Mouse (Mus musculus): ENCODE data around the gene Gm10282. TPM values are rescaled to one million over a fixed set of nuclear protein-coding genes. Genes with fewer than 3 reads are reported as not detected.

Gene Gm10282
- total and polyA plus RNA-seq, 2 experiments from 2014 or later, result 0.15 to 8.4 TPM

DNA sequence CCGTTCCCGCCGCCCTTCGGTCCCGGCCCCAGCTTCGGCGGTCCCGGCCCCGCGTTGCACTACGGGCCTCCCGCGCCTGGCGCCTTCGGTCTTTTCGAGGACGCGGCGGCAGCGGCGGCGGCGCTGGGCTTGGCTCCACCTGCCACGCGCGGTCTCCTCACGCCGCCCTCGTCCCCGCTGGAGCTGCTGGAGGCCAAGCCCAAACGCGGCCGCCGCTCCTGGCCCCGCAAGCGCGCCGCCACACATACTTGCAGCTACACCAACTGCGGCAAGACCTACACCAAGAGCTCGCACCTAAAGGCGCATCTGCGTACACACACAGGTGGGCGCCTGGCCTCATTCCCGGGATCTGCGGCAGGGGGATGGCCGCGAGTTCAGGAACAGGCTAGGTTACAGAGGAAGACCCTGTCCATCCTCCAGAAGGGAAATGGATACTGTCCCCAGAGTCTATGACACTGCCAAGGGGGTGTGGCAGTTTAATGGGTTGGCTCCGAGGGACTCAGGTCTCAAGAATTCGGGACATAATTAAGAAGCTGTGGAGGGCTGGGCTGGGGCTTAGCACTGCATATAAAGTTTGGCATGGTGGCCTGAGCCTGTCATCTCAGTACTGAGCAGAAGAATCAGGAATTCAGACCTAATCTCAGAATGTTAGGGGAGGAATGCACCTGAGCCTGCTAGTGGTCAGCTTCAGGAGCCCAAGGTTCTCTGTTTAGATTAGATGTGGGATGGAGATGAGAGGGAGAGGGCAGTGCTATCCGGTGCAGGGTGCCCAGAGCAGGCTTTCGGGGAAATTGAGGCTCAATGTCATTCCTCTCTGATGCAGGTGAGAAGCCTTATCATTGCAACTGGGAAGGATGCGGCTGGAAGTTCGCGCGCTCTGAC is 15.1 kb upstream of the Gm10282 start:
- H3K9me3 ChIP-seq (replicated peaks; ENCODE audit: control insufficient read depth, low read length), result no peaks in the 10 kb centered on the region
- WGBS, result 10% methylated on average over 53 of the region's 55 CpGs
- peaks cover 6% of the 10 kb centered on the region; the same call in 1 of the 2 replicates for H3K36me3 ChIP-seq (replicated peaks; ENCODE audit: control insufficient read depth, insufficient read depth, low read length)
- H3K4me2 ChIP-seq (ENCODE audit: low read depth, low read length), result peak overlapping the region; percentile 95
- peak overlapping the region; percentile 92 for H3K27ac ChIP-seq (ENCODE audit: low read depth)
- ATAC-seq (ENCODE audit: insufficient read depth, low read depth) (no peak), DNase-seq (ENCODE audit: low spot score) (no peak)
- no peaks in the 10 kb centered on the region for H3K27me3 ChIP-seq (ENCODE audit: control insufficient read depth, insufficient read depth, low read length)
- TF ChIP-seq CTCF (IDR thresholded peaks at IDR 0.05; ENCODE audit: low read depth) (no peak), EP300 (IDR thresholded peaks at IDR 0.05; ENCODE audit: low read depth) (no peak)
- peak overlapping the region; percentile 89 for H3K9ac ChIP-seq (replicated peaks; ENCODE audit: low read depth, low read length)
- peaks cover 33% of the 10 kb centered on the region for H3K4me1 ChIP-seq (ENCODE audit: control insufficient read depth, insufficient read depth)
- peak overlapping the region; percentile 68 for H3K4me3 ChIP-seq (ENCODE audit: low read depth, low read length)

DNA sequence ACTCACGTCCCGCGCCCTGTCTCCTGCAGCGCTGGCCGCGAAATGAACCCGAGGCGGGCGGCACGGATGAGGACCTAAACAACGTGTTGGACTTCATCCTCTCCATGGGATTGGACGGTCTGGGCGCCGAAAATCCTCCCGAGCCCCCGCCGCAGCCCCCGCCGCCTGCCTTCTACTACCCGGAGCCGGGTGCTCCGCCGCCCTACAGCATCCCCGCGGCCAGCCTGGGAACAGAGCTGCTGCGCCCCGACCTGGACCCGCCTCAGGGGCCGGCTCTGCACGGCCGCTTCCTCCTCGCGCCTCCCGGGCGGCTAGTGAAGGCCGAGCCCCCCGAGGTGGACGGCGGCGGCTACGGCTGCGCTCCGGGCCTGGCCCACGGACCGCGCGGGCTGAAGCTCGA is 14.3 kb upstream of the Gm10282 start:
- H3K4me3 ChIP-seq (ENCODE audit: low read depth, low read length), result peak overlapping the region; percentile 68
- H3K9ac ChIP-seq (replicated peaks; ENCODE audit: low read depth, low read length), result peak overlapping the region; percentile 89
- peaks cover 6% of the 10 kb centered on the region; the same call in 1 of the 2 replicates for H3K36me3 ChIP-seq (replicated peaks; ENCODE audit: control insufficient read depth, insufficient read depth, low read length)
- H3K4me1 ChIP-seq (ENCODE audit: control insufficient read depth, insufficient read depth), result peaks cover 33% of the 10 kb centered on the region
- peak; percentile 2 for ATAC-seq (ENCODE audit: insufficient read depth, low read depth)
- TF ChIP-seq EP300 (IDR thresholded peaks at IDR 0.05; ENCODE audit: low read depth), result no peak
- TF ChIP-seq CTCF (IDR thresholded peaks at IDR 0.05; ENCODE audit: low read depth), result no peak
- H3K27ac ChIP-seq (ENCODE audit: low read depth), result peak overlapping the region; percentile 92
- no peak for DNase-seq (ENCODE audit: low spot score)
- H3K9me3 ChIP-seq (replicated peaks; ENCODE audit: control insufficient read depth, low read length), result no peaks in the 10 kb centered on the region
- peak overlapping the region; percentile 95 for H3K4me2 ChIP-seq (ENCODE audit: low read depth, low read length)
- WGBS, result under 1% methylated on average over 46 of the region's 48 CpGs
- no peaks in the 10 kb centered on the region for H3K27me3 ChIP-seq (ENCODE audit: control insufficient read depth, insufficient read depth, low read length)

DNA sequence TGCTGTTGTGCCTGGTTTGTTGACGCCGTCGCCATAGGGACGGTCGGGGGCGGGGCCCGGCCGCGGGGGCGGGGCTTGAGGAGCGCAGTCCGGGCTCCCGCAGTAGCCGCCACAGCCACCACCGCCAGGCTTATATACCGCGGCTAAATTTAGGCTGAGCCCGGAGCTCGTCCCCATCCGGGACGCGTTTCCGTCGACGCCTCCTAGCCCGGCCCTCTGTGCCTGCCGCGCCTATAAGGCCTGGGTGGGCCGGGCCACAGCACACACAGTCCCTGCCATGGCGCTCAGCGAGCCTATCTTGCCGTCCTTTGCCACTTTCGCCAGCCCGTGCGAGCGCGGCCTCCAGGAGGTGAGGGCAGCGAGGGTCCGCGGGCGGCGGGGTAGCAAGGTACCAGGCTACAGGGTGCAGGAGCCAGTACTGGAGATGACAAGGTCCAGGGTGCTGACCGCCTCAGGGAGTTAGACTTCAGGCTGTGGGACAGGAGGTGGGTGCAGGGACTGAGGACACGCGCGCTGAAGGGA is 13.8 kb upstream of the Gm10282 start, which contains the start of gene Klf2:
Gene Klf2 (plus strand): TSS at position 233 of the 522 bp plus-strand sequence.
- peak within 1 kb of the TSS; percentile 95 for H3K4me2 ChIP-seq (ENCODE audit: low read depth, low read length)
- H3K9ac ChIP-seq (replicated peaks; ENCODE audit: low read depth, low read length), result peak within 1 kb of the TSS; percentile 89
- TF ChIP-seq CTCF (IDR thresholded peaks at IDR 0.05; ENCODE audit: low read depth) (no peak), EP300 (IDR thresholded peaks at IDR 0.05; ENCODE audit: low read depth) (peak; percentile 92; the same call in 1 of the 2 replicates)
- H3K9me3 ChIP-seq (replicated peaks; ENCODE audit: control insufficient read depth, low read length), result no peaks in the 10 kb centered on the region
- H3K36me3 ChIP-seq (replicated peaks; ENCODE audit: control insufficient read depth, insufficient read depth, low read length), result peaks cover 6% of the 10 kb centered on the region; the same call in 1 of the 2 replicates
- H3K27ac ChIP-seq (ENCODE audit: low read depth), result peak within 1 kb of the TSS; percentile 92
- DNase-seq (ENCODE audit: low spot score), result peak; percentile 96
- peak within 1 kb of the TSS; percentile 68 for H3K4me3 ChIP-seq (ENCODE audit: low read depth, low read length)
- WGBS, result under 1% methylated on average over 45 of the region's 46 CpGs
- no peaks in the 10 kb centered on the region for H3K27me3 ChIP-seq (ENCODE audit: control insufficient read depth, insufficient read depth, low read length)
- ATAC-seq (ENCODE audit: insufficient read depth, low read depth), result peak; percentile 98
- peaks cover 33% of the 10 kb centered on the region for H3K4me1 ChIP-seq (ENCODE audit: control insufficient read depth, insufficient read depth)

DNA sequence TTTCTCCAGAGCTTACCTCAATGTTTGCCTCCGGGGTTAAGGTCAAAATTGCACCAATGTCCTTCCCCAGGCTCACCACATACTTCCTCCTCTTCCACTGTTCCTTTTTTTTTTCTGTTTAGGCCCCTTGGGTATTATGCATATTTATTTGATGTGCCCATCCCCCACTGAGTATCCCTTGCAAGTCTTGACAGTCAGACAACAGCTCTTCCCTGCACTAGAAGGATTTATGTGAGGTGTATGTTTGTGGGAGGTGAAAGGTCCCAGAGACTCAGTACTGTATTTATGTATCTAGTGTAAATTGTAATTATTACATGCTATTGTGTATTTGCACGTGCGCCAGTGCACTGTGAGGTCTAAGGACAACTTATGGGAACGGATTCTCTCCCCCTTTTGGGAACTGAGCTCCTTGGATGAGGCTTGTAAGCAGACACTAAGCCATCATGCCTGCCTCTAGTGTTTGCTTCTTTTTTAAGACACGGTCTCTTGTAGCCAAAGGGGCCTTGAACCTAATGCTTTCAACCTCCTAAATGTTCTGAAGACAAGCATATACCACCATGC is 12.8 kb upstream of the Gm10282 start:
- Histone ChIP-seq H3K27ac (ENCODE audit: low read depth) (no peak overlapping the region), H3K36me3 (replicated peaks; ENCODE audit: control insufficient read depth, insufficient read depth, low read length) (peaks cover 6% of the 10 kb centered on the region; the same call in 1 of the 2 replicates), H3K4me1 (ENCODE audit: control insufficient read depth, insufficient read depth) (peaks cover 26% of the 10 kb centered on the region), H3K27me3 (ENCODE audit: control insufficient read depth, insufficient read depth, low read length) (no peaks in the 10 kb centered on the region), H3K4me3 (ENCODE audit: low read depth, low read length) (no peak overlapping the region), H3K4me2 (ENCODE audit: low read depth, low read length) (no peak overlapping the region), H3K9me3 (replicated peaks; ENCODE audit: control insufficient read depth, low read length) (no peaks in the 10 kb centered on the region), H3K9ac (replicated peaks; ENCODE audit: low read depth, low read length) (no peak overlapping the region)
- no peak for DNase-seq (ENCODE audit: low spot score)
- TF ChIP-seq EP300 (IDR thresholded peaks at IDR 0.05; ENCODE audit: low read depth) (no peak), CTCF (IDR thresholded peaks at IDR 0.05; ENCODE audit: low read depth) (no peak)
- ATAC-seq (ENCODE audit: insufficient read depth, low read depth), result no peak
- WGBS, result 60% methylated on average over 5 of the region's 5 CpGs

DNA sequence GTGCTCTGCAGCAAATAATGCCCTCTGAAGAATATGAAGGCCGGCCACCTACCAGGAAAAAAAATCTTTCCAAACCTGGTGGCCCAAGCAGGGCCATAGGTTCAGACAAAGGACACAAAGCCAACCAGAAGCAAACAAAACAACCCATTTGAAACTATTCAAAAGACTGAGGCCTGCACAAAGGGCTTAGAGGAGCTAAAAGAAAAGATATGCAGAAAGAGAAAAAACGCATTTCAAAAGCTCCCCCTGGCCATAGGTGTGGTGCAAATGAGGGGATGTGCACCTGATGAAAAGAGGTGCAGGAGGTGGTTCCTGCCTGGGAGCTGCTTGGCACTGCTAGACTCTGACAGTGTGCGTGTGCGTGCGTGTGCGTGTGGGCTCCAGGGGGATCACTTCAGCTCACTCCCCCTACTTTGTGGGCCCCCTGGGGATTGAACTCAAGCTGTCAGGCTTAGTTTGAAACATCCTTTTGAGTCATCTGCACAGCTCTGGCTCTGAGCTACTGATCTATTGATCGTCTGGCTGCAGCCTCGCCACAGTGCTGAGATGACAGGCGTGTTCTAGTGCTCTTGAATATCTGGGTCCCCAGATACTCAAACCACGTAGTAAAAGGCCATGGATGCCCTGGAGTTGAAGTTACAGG is 11.1 kb upstream of the Gm10282 start:
- 79% methylated on average over 10 of the region's 10 CpGs for WGBS
- Histone ChIP-seq H3K27ac (ENCODE audit: low read depth) (no peak overlapping the region), H3K36me3 (replicated peaks; ENCODE audit: control insufficient read depth, insufficient read depth, low read length) (peaks cover 2% of the 10 kb centered on the region; the same call in 1 of the 2 replicates), H3K4me3 (ENCODE audit: low read depth, low read length) (no peak overlapping the region), H3K9me3 (replicated peaks; ENCODE audit: control insufficient read depth, low read length) (no peaks in the 10 kb centered on the region), H3K9ac (replicated peaks; ENCODE audit: low read depth, low read length) (no peak overlapping the region), H3K27me3 (ENCODE audit: control insufficient read depth, insufficient read depth, low read length) (no peaks in the 10 kb centered on the region), H3K4me2 (ENCODE audit: low read depth, low read length) (no peak overlapping the region), H3K4me1 (ENCODE audit: control insufficient read depth, insufficient read depth) (peaks cover 18% of the 10 kb centered on the region)
- no peak for DNase-seq (ENCODE audit: low spot score)
- ATAC-seq (ENCODE audit: insufficient read depth, low read depth), result no peak
- no peak for TF ChIP-seq CTCF (IDR thresholded peaks at IDR 0.05; ENCODE audit: low read depth)
- no peak for TF ChIP-seq EP300 (IDR thresholded peaks at IDR 0.05; ENCODE audit: low read depth)

Data from heart, postnatal 0 days (tissue).